Mouse (Mus musculus): Measurements from ENCODE around the gene Msantd1. TPM values are rescaled to one million over a fixed set of nuclear protein-coding genes. Genes with fewer than 3 reads are reported as not detected.
"Not testable (repeated sequence)": the region's sequence is repeated elsewhere in the genome, so short reads cannot be mapped to it uniquely, and the experiment has no call there.

Msantd1 gene
- polyA plus RNA-seq (2015; fragmentation: Nextera tagmentation; extraction: Ambion mirVana) = 0.24 and 0.36 TPM in 2 replicates

DNA sequence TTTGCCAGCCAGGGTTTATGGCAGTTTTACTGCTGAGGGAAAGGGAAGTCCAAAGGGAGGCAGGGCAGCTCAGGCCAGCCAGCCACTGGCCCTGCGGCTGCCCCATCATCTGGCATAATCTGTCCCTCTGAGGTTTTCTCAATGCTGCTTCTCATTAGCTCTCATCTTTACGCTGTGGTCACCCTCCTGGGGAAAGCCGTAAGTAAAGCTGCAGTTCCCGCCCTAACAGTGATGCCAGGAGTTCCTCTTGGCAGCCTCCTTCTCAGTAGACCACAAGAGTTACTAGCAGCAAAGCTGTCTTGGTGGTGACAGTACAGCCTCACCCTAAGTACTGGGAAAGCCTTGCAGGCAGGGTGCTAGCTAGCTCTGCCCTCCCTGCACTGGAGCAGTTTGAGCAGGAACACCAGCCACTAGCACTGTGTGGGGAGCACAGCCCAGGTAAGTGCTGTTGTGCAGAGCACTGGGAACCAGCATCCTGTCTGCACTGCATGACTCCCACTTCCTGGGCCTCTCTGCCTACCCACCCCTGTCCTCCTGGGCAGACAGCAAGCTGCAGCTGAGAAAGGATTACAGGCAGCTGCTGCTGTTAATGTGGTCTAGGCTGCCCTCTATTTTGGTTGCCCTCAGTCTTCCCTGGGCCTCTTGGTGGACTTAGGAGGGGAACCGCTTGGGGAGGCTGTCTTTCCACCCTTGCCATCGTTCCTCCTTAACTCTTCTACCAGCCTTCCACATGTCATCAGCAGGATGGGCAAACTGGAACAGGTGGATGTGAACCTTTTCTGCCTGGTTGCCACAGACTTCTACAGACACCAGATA is at the start of gene Msantd1:
Gene Msantd1, plus strand, starts transcription at position 103 of the 816 bp plus-strand sequence.
- Histone ChIP-seq H3K27me3 (ENCODE audit: control insufficient read depth, insufficient read depth, low read length) (no peaks in the 10 kb centered on the region), H3K4me1 (replicated peaks; ENCODE audit: control insufficient read depth, insufficient read depth) (no peaks in the 10 kb centered on the region), H3K9ac (ENCODE audit: low read length) (no peak within 1 kb of the TSS), H3K4me2 (replicated peaks; ENCODE audit: low read depth) (no peak within 1 kb of the TSS), H3K27ac (replicated peaks) (peak within 1 kb of the TSS; percentile 75), H3K4me3 (ENCODE audit: low read depth, low read length) (no peak within 1 kb of the TSS), H3K9me3 (ENCODE audit: control insufficient read depth, low read length) (no peaks in the 10 kb centered on the region), H3K36me3 (ENCODE audit: control insufficient read depth, insufficient read depth, low read length) (peaks cover 14% of the 10 kb centered on the region)
- 71% methylated on average over 6 of the region's 6 CpGs for WGBS
- ATAC-seq (ENCODE audit: low FRiP score, low TSS enrichment) (peak; percentile 45; the same call in 1 of the 2 replicates), DNase-seq (ENCODE audit: low spot score) (no peak)
- TF ChIP-seq CTCF (IDR thresholded peaks at IDR 0.05; ENCODE audit: low read depth) (no peak), EP300 (optimal IDR thresholded peaks at IDR 0.05) (no peak)

DNA sequence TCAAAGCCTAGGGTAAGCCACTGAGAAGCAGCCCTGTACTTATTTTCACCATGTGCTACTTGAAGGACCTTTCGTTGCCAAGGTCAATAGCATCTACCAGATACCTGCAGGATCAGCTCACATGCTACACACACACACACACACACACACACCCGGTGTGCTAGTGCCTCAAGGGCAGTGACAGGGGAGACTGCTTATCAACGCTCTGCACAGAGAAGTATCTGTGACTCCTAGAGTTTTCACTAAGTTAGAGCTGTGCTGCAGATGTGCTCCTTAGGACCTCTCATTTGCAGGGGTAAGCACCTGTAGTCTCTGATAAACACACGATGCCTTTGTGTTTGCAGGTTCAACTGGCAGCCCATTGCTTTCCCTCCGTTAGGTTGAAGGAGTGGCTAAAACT is 42.4 kb upstream of the Msantd1 start:
- DNase-seq (ENCODE audit: low spot score) (no peak), ATAC-seq (ENCODE audit: low FRiP score, low TSS enrichment) (no peak)
- no peak for TF ChIP-seq CTCF (IDR thresholded peaks at IDR 0.05; ENCODE audit: low read depth)
- TF ChIP-seq EP300 (optimal IDR thresholded peaks at IDR 0.05) = no peak
- peaks cover 2% of the 10 kb centered on the region; the same call in 1 of the 2 replicates for H3K36me3 ChIP-seq (ENCODE audit: control insufficient read depth, insufficient read depth, low read length)
- H3K9me3 ChIP-seq (ENCODE audit: control insufficient read depth, low read length) = no peaks in the 10 kb centered on the region
- H3K4me1 ChIP-seq (replicated peaks; ENCODE audit: control insufficient read depth, insufficient read depth) = no peaks in the 10 kb centered on the region
- 91% methylated on average over 5 of the region's 5 CpGs for WGBS
- no peak overlapping the region for H3K9ac ChIP-seq (ENCODE audit: low read length)
- no peak overlapping the region for H3K4me3 ChIP-seq (ENCODE audit: low read depth, low read length)
- H3K27me3 ChIP-seq (ENCODE audit: control insufficient read depth, insufficient read depth, low read length) = no peaks in the 10 kb centered on the region
- H3K27ac ChIP-seq (replicated peaks) = no peak overlapping the region
- no peak overlapping the region for H3K4me2 ChIP-seq (replicated peaks; ENCODE audit: low read depth)

- H3K9ac ChIP-seq (ENCODE audit: low read length); DNase-seq (ENCODE audit: low spot score); H3K4me3 ChIP-seq (ENCODE audit: low read depth, low read length); H3K9me3 ChIP-seq (ENCODE audit: control insufficient read depth, low read length); H3K4me1 ChIP-seq (replicated peaks; ENCODE audit: control insufficient read depth, insufficient read depth); H3K27me3 ChIP-seq (ENCODE audit: control insufficient read depth, insufficient read depth, low read length); ATAC-seq (ENCODE audit: low FRiP score, low TSS enrichment); H3K4me2 ChIP-seq (replicated peaks; ENCODE audit: low read depth); H3K27ac ChIP-seq (replicated peaks); H3K36me3 ChIP-seq (ENCODE audit: control insufficient read depth, insufficient read depth, low read length): not testable (repeated sequence)
- WGBS = 87% methylated on average over 3 of the region's 3 CpGs
These were observed 27.5 kb upstream of the Msantd1 start for GRCm38 (mm10) chr5:34880307-34880706.

- no peak overlapping the region for H3K4me2 ChIP-seq (replicated peaks; ENCODE audit: low read depth)
- no peak for TF ChIP-seq EP300 (optimal IDR thresholded peaks at IDR 0.05)
- no peak for TF ChIP-seq CTCF (IDR thresholded peaks at IDR 0.05; ENCODE audit: low read depth)
- DNase-seq (ENCODE audit: low spot score) = no peak
- no peaks in the 10 kb centered on the region for H3K4me1 ChIP-seq (replicated peaks; ENCODE audit: control insufficient read depth, insufficient read depth)
- H3K27me3 ChIP-seq (ENCODE audit: control insufficient read depth, insufficient read depth, low read length) = no peaks in the 10 kb centered on the region
- H3K9me3 ChIP-seq (ENCODE audit: control insufficient read depth, low read length) = no peaks in the 10 kb centered on the region
- no peak overlapping the region for H3K27ac ChIP-seq (replicated peaks)
- WGBS = 94% methylated on average over 3 of the region's 3 CpGs
- H3K9ac ChIP-seq (ENCODE audit: low read length) = no peak overlapping the region
- H3K36me3 ChIP-seq (ENCODE audit: control insufficient read depth, insufficient read depth, low read length) = peaks cover 5% of the 10 kb centered on the region; the same call in 1 of the 2 replicates
- no peak for ATAC-seq (ENCODE audit: low FRiP score, low TSS enrichment)
- no peak overlapping the region for H3K4me3 ChIP-seq (ENCODE audit: low read depth, low read length)
These were observed 26.8 kb upstream of the Msantd1 start for GRCm38 (mm10) chr5:34881023-34881422.

DNA sequence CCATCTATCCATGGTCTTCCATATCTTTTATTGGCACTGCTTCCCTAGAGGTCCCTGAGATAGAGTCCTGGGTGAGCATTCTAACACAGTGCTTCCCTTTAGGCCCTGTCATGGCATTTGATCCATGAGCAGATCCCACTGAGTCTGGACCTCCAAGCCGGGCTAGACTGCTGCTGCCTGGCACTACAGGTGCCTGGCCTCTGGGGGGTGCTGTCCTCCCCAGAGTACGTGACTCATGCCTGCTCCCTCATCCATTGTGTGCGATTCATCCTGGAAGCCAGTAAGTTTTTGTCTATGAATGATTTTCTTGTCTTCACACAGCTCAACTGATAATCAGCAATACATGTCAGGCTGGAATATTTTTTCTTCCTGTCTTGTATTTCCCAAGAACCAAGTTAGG is 22.6 kb upstream of the Msantd1 start:
- Histone ChIP-seq H3K4me1 (replicated peaks; ENCODE audit: control insufficient read depth, insufficient read depth) (no peaks in the 10 kb centered on the region), H3K27ac (replicated peaks) (no peak overlapping the region), H3K27me3 (ENCODE audit: control insufficient read depth, insufficient read depth, low read length) (no peaks in the 10 kb centered on the region), H3K4me3 (ENCODE audit: low read depth, low read length) (no peak overlapping the region), H3K9ac (ENCODE audit: low read length) (no peak overlapping the region), H3K4me2 (replicated peaks; ENCODE audit: low read depth) (no peak overlapping the region), H3K9me3 (ENCODE audit: control insufficient read depth, low read length) (no peaks in the 10 kb centered on the region), H3K36me3 (ENCODE audit: control insufficient read depth, insufficient read depth, low read length) (peaks cover 7% of the 10 kb centered on the region)
- no peak for DNase-seq (ENCODE audit: low spot score)
- WGBS = 81% methylated on average over 3 of the region's 3 CpGs
- TF ChIP-seq CTCF (IDR thresholded peaks at IDR 0.05; ENCODE audit: low read depth) (peak; percentile 58), EP300 (optimal IDR thresholded peaks at IDR 0.05) (no peak)
- no peak for ATAC-seq (ENCODE audit: low FRiP score, low TSS enrichment)

GRCm38 (mm10) chr5:34889252-34889651 is 18.6 kb upstream of the Msantd1 start:
- no peaks in the 10 kb centered on the region for H3K27me3 ChIP-seq (ENCODE audit: control insufficient read depth, insufficient read depth, low read length)
- H3K4me2 ChIP-seq (replicated peaks; ENCODE audit: low read depth) = no peak overlapping the region
- H3K4me3 ChIP-seq (ENCODE audit: low read depth, low read length) = no peak overlapping the region
- WGBS = 89% methylated on average over 4 of the region's 4 CpGs
- no peaks in the 10 kb centered on the region for H3K4me1 ChIP-seq (replicated peaks; ENCODE audit: control insufficient read depth, insufficient read depth)
- no peak for TF ChIP-seq EP300 (optimal IDR thresholded peaks at IDR 0.05)
- TF ChIP-seq CTCF (IDR thresholded peaks at IDR 0.05; ENCODE audit: low read depth) = no peak
- H3K36me3 ChIP-seq (ENCODE audit: control insufficient read depth, insufficient read depth, low read length) = peaks cover 8% of the 10 kb centered on the region
- DNase-seq (ENCODE audit: low spot score) = no peak
- H3K9ac ChIP-seq (ENCODE audit: low read length) = no peak overlapping the region
- no peak overlapping the region for H3K27ac ChIP-seq (replicated peaks)
- no peaks in the 10 kb centered on the region for H3K9me3 ChIP-seq (ENCODE audit: control insufficient read depth, low read length)
- ATAC-seq (ENCODE audit: low FRiP score, low TSS enrichment) = no peak

All from stomach, postnatal 0 days (tissue).